Mouse (Mus musculus): ENCODE data around the gene Vac14. TPM values are rescaled to one million over a fixed set of nuclear protein-coding genes. Genes with fewer than 3 reads are reported as not detected.

Vac14 gene
- 54.7 TPM for total RNA-seq (2023)

DNA sequence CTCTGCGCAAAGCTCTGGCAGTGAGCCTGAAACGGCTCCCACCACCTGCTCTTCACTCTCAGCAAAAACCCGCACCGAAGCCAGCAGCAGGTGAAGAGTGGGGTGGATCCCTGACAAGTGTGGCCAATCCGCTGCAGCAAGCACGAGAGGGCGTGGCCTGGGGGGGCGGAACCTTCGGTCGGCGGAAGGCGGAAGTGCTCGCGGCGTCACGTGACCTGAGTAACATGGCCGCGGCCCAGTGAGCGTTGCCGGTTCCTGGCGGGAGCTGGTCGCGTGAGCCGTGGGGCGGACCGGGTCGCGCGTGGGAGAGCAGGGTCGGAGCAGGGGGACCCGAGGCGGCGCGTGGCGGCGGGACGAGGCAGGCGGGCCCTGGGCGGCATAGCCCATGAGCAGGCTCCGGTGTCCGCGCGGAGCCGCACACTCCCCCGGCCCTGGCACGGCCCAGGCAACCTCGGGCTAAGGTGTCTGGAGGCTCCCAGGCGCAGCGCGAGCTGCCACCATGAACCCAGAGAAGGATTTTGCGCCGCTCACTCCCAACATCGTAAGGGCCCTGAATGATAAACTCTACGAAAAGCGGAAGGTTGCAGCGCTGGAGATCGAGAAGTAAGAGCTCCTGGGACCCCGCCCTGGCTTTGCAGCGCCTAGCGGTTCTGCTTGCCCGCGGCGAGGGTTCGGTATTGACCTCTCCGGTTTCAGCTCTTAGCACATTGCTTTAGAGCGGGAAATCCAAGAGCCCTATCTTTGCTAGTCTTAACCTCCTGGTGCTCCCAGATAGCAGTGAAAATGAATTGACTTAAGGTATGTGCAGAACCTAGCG is at the start of gene Vac14:
Gene Vac14, plus strand, starts transcription at position 195 of the 817 bp plus-strand sequence.

DNA sequence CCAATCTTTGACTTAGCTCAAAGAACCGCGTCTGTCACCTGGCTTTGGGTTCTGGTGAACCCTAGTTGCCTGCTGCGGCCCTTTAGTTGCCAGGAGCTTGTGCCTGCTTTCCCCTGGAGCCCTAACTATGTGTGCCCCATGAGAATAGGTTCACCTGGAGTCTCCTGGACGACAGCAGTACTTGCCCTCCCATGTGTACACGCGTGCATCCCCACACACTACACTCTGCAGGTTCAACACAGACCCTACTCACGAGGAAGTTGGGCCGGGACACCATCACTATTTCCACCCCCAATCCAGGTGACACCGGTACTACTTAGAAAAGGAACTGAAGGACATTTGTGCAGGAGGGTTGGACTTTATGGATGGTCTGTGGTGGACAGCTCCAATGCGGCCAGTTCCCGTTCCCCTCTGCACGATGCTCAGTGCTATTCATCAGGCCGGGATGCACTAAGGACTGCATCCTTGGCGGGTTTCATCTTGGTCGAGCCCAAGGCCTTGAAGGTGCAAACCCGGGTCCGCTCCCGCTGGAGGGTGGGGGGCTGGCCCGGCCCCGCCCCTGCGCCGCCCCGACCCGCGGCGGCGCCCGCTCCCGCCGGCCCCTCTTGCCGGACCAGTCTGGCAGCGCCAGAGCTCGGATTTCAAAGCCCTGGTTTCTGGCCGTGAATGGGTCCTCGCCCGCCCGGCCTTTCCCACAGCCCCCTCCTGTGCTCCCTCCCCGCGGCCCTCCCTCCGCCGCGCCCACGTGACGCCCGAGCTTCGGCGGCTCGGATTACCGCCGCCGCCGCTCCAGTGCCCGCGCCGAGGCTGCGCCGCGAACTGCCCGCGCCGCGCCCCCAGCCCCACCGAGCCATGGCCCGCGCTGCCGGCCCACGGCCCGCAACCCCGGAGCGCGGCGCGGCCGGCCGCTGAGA is 102.6 kb downstream of the Vac14 start, which contains the start of gene Mtss1l:
Gene Mtss1l, plus strand, starts transcription at position 792 of the 914 bp plus-strand sequence.

Other genes with a start within 250 kb of the Vac14 start
- 4.2 TPM for gene Mtss1l, start 102.9 kb downstream of the Vac14 start, total RNA-seq (2023)
- 1.1 TPM for gene Il34, start 187.3 kb downstream of the Vac14 start, total RNA-seq (2023)
- 61.2 TPM for gene Cog4, start 228.0 kb downstream of the Vac14 start, total RNA-seq (2023)
- 171 TPM for gene Sf3b3, start 228.2 kb downstream of the Vac14 start, total RNA-seq (2023)

Data from CD4-positive naive resting alpha-beta T cell, adult 57 days (primary cell).